Mouse (Mus musculus) ES-E14 (cell line): ENCODE data around the gene Slpi. TPM values are rescaled to one million over a fixed set of nuclear protein-coding genes. Genes with fewer than 3 reads are reported as not detected.
"Not testable (repeated sequence)": the region's sequence is repeated elsewhere in the genome, so short reads cannot be mapped to it uniquely, and the experiment has no call there.

Experiments
- DNase-seq: peaks from one replicate; pipeline ENCODE4 v3.0.0-alpha.2; 2013; ENCODE audit warnings: low read depth, low spot score
- H3K27ac ChIP-seq: 2 replicates; pipeline ENCODE4 v1.5.1; 2012; ENCODE audit warnings: low read depth, mild to moderate bottlenecking, low read length, moderate library complexity, mixed read lengths; ENCODE audit not compliant: poor library complexity, insufficient read depth, severe bottlenecking
- H3K36me3 ChIP-seq: 2 replicates; pipeline ENCODE4 v1.6.1; 2012; ENCODE audit warnings: mild to moderate bottlenecking, low read length, moderate library complexity, mixed read lengths; ENCODE audit not compliant: control insufficient read depth, poor library complexity, insufficient read depth, severe bottlenecking
- H3K4me1 ChIP-seq, 2 experiments: fragments of 150-350 bp in 1 of 2; sonication (generic) in 1 of 2; 2 replicates each; pipeline ENCODE4 v1.6.1; 2012; ENCODE audit warnings: low read length in 2 of 2, mild to moderate bottlenecking in 1 of 2, mixed read lengths in 1 of 2; ENCODE audit not compliant: control insufficient read depth in 2 of 2, insufficient read depth in 2 of 2, poor library complexity in 1 of 2
- H3K4me3 ChIP-seq, 2 experiments: fragments of 150-350 bp in 1 of 2; sonication (generic) in 1 of 2; 2 replicates each; pipeline ENCODE4 v1.5.1; 2012; ENCODE audit warnings: low read length in 2 of 2, low read depth in 1 of 2, mild to moderate bottlenecking in 1 of 2, mixed read lengths in 1 of 2; ENCODE audit not compliant: insufficient read depth in 1 of 2, poor library complexity in 1 of 2, severe bottlenecking in 1 of 2
- H3K9ac ChIP-seq: 2 replicates; pipeline ENCODE4 v1.6.1; 2012; ENCODE audit warnings: low read depth, mild to moderate bottlenecking, low read length, mixed read lengths; ENCODE audit not compliant: poor library complexity, insufficient read depth, severe bottlenecking
- H3K9me3 ChIP-seq: fragments of 150-350 bp; sonication (generic); 2 replicates; pipeline ENCODE4 v1.6.1; 2012; ENCODE audit warnings: low read depth, mild to moderate bottlenecking, low read length; ENCODE audit not compliant: control insufficient read depth, insufficient read depth
- CHD2 ChIP-seq: IDR thresholded peaks from 2 replicates; pipeline ENCODE4 v1.6.1; 2014; ENCODE audit warnings: mild to moderate bottlenecking, low read depth, low read length, inconsistent platforms
- HCFC1 ChIP-seq: IDR thresholded peaks from 2 replicates; pipeline ENCODE4 v1.6.1; 2012; ENCODE audit warnings: low read length, inconsistent platforms, borderline replicate concordance; ENCODE audit not compliant: insufficient read depth
- MAFK ChIP-seq: IDR thresholded peaks from 2 replicates; pipeline ENCODE4 v1.6.1; 2014; ENCODE audit warnings: mild to moderate bottlenecking, low read depth, low read length, inconsistent platforms; ENCODE audit not compliant: insufficient read depth
- ZC3H11A ChIP-seq: IDR thresholded peaks from 2 replicates; pipeline ENCODE4 v1.6.1; 2012; ENCODE audit warnings: low read depth, mild to moderate bottlenecking, inconsistent platforms, low read length, borderline replicate concordance
- ZNF384 ChIP-seq: IDR thresholded peaks from 2 replicates; pipeline ENCODE4 v1.6.1; 2012; ENCODE audit warnings: low read depth, low read length, inconsistent platforms
- in situ Hi-C, 2 experiments: fragments of 600-800 bp; cut with MboI; formaldehyde crosslinking; loops; one replicate each; pipeline ENCODE4 v1.15.1; 2025; ENCODE audit warnings: low sequenced_read_pairs in 2 of 2, inconsistent platforms in 1 of 2; ENCODE audit not compliant: unreplicated experiment in 2 of 2
- total RNA-seq: library from RNA; depleted of rRNA; stranded (reverse); fragments of 300-350 nt; gene quantifications from 2 replicates; pipeline ENCODE4 v1.2.3, GENCODE M21; 2012; rRNA removed

Gene Slpi
- total RNA-seq, 1 experiment, result not detected

GRCm38 (mm10) chr2:164320983-164321382 lies 67.9 kb downstream of the Slpi start:
- Histone ChIP-seq H3K36me3 (no peaks in the 10 kb centered on the region), H3K4me3 (no peak overlapping the region), H3K27ac (no peak overlapping the region), H3K9me3 (no peaks in the 10 kb centered on the region), H3K9ac (no peak overlapping the region), H3K4me1 (no peaks in the 10 kb centered on the region)
- in situ Hi-C loops, result no loop called here
- no peak for DNase-seq
- no peak for TF ChIP-seq HCFC1
- no peak for TF ChIP-seq MAFK
- no peak for TF ChIP-seq CHD2
- no peak for TF ChIP-seq ZC3H11A
- TF ChIP-seq ZNF384, result no peak

GRCm38 (mm10) chr2:164316451-164316850 lies 72.4 kb downstream of the Slpi start, which contains the start of gene Svs6:
Gene Svs6, plus strand, starts transcription at chr2:164316751.
- H3K4me1 ChIP-seq, H3K9ac ChIP-seq, H3K27ac ChIP-seq, H3K36me3 ChIP-seq, H3K4me3 ChIP-seq, in situ Hi-C loops, DNase-seq, H3K9me3 ChIP-seq: not testable (repeated sequence)

GRCm38 (mm10) chr2:164315460-164315859 lies 73.4 kb downstream of the Slpi start:
- H3K27ac ChIP-seq, H3K36me3 ChIP-seq, H3K4me3 ChIP-seq, H3K4me1 ChIP-seq, H3K9ac ChIP-seq, in situ Hi-C loops, DNase-seq, H3K9me3 ChIP-seq: not testable (repeated sequence)

GRCm38 (mm10) chr2:164312599-164312998 lies 76.3 kb downstream of the Slpi start:
- Histone ChIP-seq H3K27ac (no peak overlapping the region), H3K36me3 (no peaks in the 10 kb centered on the region), H3K4me1 (no peaks in the 10 kb centered on the region), H3K4me3 (no peak overlapping the region), H3K9me3 (no peaks in the 10 kb centered on the region), H3K9ac (no peak overlapping the region)
- DNase-seq, result no peak
- in situ Hi-C loops, result no loop called here
- TF ChIP-seq ZC3H11A (no peak), ZNF384 (no peak), MAFK (no peak), CHD2 (no peak), HCFC1 (no peak)

Other genes with a start within 250 kb of the Slpi start
- gene Kcns1, start 218.0 kb downstream of the Slpi start, total RNA-seq, result 0.80 and 0.90 TPM in 2 replicates
- not detected in 2 replicates for gene Wfdc5, start 206.4 kb downstream of the Slpi start, total RNA-seq
- gene Wfdc12, start 198.5 kb downstream of the Slpi start, total RNA-seq, result not detected in 2 replicates
- gene Wfdc15a, start 189.0 kb downstream of the Slpi start, total RNA-seq, result 4.4 and 11.9 TPM in 2 replicates
- not detected in 2 replicates for gene Wfdc15b, start 167.4 kb downstream of the Slpi start, total RNA-seq
- gene Svs2, start 150.6 kb downstream of the Slpi start, total RNA-seq, result not detected in 2 replicates
- not detected in 2 replicates for gene Svs3b, start 132.5 kb downstream of the Slpi start, total RNA-seq
- not detected in 2 replicates for gene Svs4, start 110.6 kb downstream of the Slpi start, total RNA-seq
- not detected in 2 replicates for gene Svs3a, start 99.8 kb downstream of the Slpi start, total RNA-seq
- gene Svs6, start 72.3 kb downstream of the Slpi start, total RNA-seq, result not detected in 2 replicates
- not detected in 2 replicates for gene Svs5, start 56.4 kb downstream of the Slpi start, total RNA-seq
- gene Rbpjl, start 14.0 kb upstream of the Slpi start, total RNA-seq, result 0.04 TPM in 1 of 2 replicates, not detected in the other
- 1.7 and 2.3 TPM in 2 replicates for gene Matn4, start 16.1 kb upstream of the Slpi start, total RNA-seq
- 102 and 172 TPM in 2 replicates for gene Sdc4, start 54.8 kb upstream of the Slpi start, total RNA-seq
- 47.6 and 51.1 TPM in 2 replicates for gene Sys1, start 67.9 kb upstream of the Slpi start, total RNA-seq
- gene Gm20458, start 71.9 kb upstream of the Slpi start, total RNA-seq, result 2.1 TPM in 1 of 2 replicates, not detected in the other
- 0.22 and 0.26 TPM in 2 replicates for gene Trp53tg5, start 84.6 kb upstream of the Slpi start, total RNA-seq
- gene Dbndd2, start 97.0 kb upstream of the Slpi start, total RNA-seq, result 2.9 and 4.2 TPM in 2 replicates
- gene Pigt, start 108.4 kb upstream of the Slpi start, total RNA-seq, result 57.2 and 97.3 TPM in 2 replicates
- 41.5 and 58.4 TPM in 2 replicates for gene Wfdc2, start 173.3 kb upstream of the Slpi start, total RNA-seq
- not detected in 2 replicates for gene Spint3, start 184.4 kb upstream of the Slpi start, total RNA-seq
- not detected in 2 replicates for gene Wfdc6a, start 196.4 kb upstream of the Slpi start, total RNA-seq
- gene Eppin, start 204.5 kb upstream of the Slpi start, total RNA-seq, result not detected in 2 replicates
- not detected in 2 replicates for gene Wfdc6b, start 224.4 kb upstream of the Slpi start, total RNA-seq
- gene Wfdc8, start 224.5 kb upstream of the Slpi start, total RNA-seq, result not detected in 2 replicates
- not detected in 2 replicates for gene Wfdc16, start 249.7 kb upstream of the Slpi start, total RNA-seq